In genomic region chr12:51047116-51047515, GRCm38 (mm10) we compare ENCODE assay signal across 14 mouse cellular contexts.
"Had no signal": no experiment of that assay in that cellular context is flagged by ENCODE, and none has a peak within 500 bp of the region (broad histone marks: within the 10 kb centered on the region; RNA-seq: fewer than 3 reads in every experiment).

No protein-coding gene starts in this region.

- H3K36me3 ChIP-seq: limb, embryonic 10.5 days; limb, embryonic 13.5 days; liver, embryonic 13.5 days; midbrain, embryonic 13.5 days had no signal

- H3K4me1 ChIP-seq: limb, embryonic 13.5 days; liver, embryonic 13.5 days; midbrain, embryonic 13.5 days had no signal

- H3K4me3 ChIP-seq: layer of hippocampus, adult 2 months; limb, embryonic 10.5 days; limb, embryonic 13.5 days; liver, embryonic 13.5 days; midbrain, embryonic 13.5 days had no signal

- H3K27ac ChIP-seq: kidney, postnatal 0 days; layer of hippocampus, adult 2 months; limb, embryonic 10.5 days; limb, embryonic 13.5 days; liver, embryonic 13.5 days; midbrain, embryonic 13.5 days had no signal

- H3K27me3 ChIP-seq: limb, embryonic 13.5 days; liver, embryonic 13.5 days had no signal

- DNase-seq: kidney, postnatal 25 days; layer of hippocampus, adult 9-11 months; liver; liver, embryonic 13.5 days; lung, adult 2 months; lung, postnatal 14 days; lung, postnatal 4 days; thymus, adult 18-20 months; thymus, postnatal 36 days had no signal

- H3K4me2 ChIP-seq: limb, embryonic 13.5 days; liver, embryonic 13.5 days; midbrain, embryonic 13.5 days had no signal

- H3K9me3 ChIP-seq: limb, embryonic 10.5 days; limb, embryonic 13.5 days; liver, embryonic 13.5 days; midbrain, embryonic 13.5 days had no signal

- H3K9ac ChIP-seq: limb, embryonic 13.5 days; liver, embryonic 13.5 days; midbrain, embryonic 13.5 days had no signal

- ATAC-seq: midbrain, embryonic 13.5 days had no signal
